Mouse (Mus musculus) kidney, adult 2 months (tissue): ENCODE measurements around the gene Pdcd7.

Experiments used
- CTCF ChIP-seq: fragments of 200-500 bp; conservative IDR thresholded peaks from 2 replicates; pipeline ENCODE4 v1.5.1; 2011; ENCODE audit warnings: low read depth, mild to moderate bottlenecking, control low read depth, low read length, moderate library complexity, mixed read lengths; ENCODE audit not compliant: insufficient read depth, insufficient read length
- POLR2A ChIP-seq: fragments of 200-500 bp; IDR thresholded peaks from one replicate; pipeline ENCODE4 v1.6.1; 2011; ENCODE audit warnings: low read depth, low read length, control low read depth

GRCm38 (mm10) chr9:65399934-65400333 is 54.0 kb downstream of the Pdcd7 start:
- TF ChIP-seq CTCF: no peak
- no peak for TF ChIP-seq POLR2A
